Comparison of ENCODE assay signal across 18 mouse cellular contexts in the genomic region with DNA sequence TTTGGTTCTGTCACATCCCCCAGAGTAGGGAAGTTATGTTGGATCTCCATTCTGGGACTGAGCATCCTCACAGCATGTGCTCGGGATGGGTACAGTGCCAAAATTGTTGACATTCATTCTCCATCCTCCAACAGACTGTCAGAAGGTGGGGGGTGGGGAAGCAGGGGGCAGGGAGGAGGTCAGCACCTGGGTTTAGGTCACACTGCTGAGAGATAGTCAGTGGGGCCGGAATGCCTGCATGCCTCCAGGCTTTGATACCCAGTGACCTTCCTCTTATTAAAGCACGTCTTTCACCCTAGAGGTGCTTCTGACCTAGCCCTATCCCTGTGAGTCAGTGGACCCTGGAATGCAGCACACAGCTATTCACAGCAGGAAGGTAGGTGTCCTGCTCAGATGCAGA. TPM values are rescaled to one million over a fixed set of nuclear protein-coding genes. Genes with fewer than 3 reads are reported as not detected.
DNase-seq lines count a peak whose midpoint lies in the region; ATAC-seq and TF ChIP-seq lines count a peak whose summit lies in the region.
"Had no signal": no experiment of that assay in that cellular context is flagged by ENCODE, and none has a peak within 500 bp of the region (broad histone marks: within the 10 kb centered on the region; RNA-seq: fewer than 3 reads in every experiment).

No protein-coding gene starts in this region.

- no peaks in the 10 kb centered on the region for H3K27me3 ChIP-seq in hindbrain, embryonic 13.5 days
- H3K27me3 ChIP-seq in hindbrain, postnatal 0 days (ENCODE audit: insufficient read depth, low read length), result no peaks in the 10 kb centered on the region
- H3K27me3 ChIP-seq in liver, embryonic 15.5 days, result no peaks in the 10 kb centered on the region
- H3K27me3 ChIP-seq in liver, embryonic 11.5 days (replicated peaks; ENCODE audit: control insufficient read depth, insufficient read depth, low read length), result no peaks in the 10 kb centered on the region
- H3K27me3 ChIP-seq: embryonic facial prominence, embryonic 15.5 days; hindbrain, embryonic 15.5 days; liver, embryonic 13.5 days; neural tube, embryonic 12.5 days had no signal

- ATAC-seq in hindbrain, embryonic 13.5 days (ENCODE audit: low FRiP score), result peak; percentile 27; the same call in 1 of the 2 replicates
- ATAC-seq in hindbrain, postnatal 0 days, result no peak
- 0 out of 2 replicates have a peak, but pooled peaks have one; percentile 17 for ATAC-seq in liver, embryonic 15.5 days (ENCODE audit: insufficient read depth)
- ATAC-seq in liver, embryonic 11.5 days (replicated peaks; ENCODE audit: low FRiP score), result no peak; the same call in 1 of the 2 replicates

- peaks cover 47% of the 10 kb centered on the region for H3K36me3 ChIP-seq in hindbrain, embryonic 13.5 days
- peaks cover 39% of the 10 kb centered on the region for H3K36me3 ChIP-seq in hindbrain, postnatal 0 days (ENCODE audit: insufficient read depth, low read length)
- H3K36me3 ChIP-seq in liver, embryonic 15.5 days (replicated peaks), result peaks cover 28% of the 10 kb centered on the region
- H3K36me3 ChIP-seq in liver, embryonic 11.5 days (ENCODE audit: control insufficient read depth, insufficient read depth, low read length), result peaks cover 27% of the 10 kb centered on the region

- no peak overlapping the region for H3K9ac ChIP-seq in hindbrain, embryonic 13.5 days
- H3K9ac ChIP-seq in hindbrain, postnatal 0 days (replicated peaks; ENCODE audit: low read length), result no peak overlapping the region
- H3K9ac ChIP-seq in liver, embryonic 15.5 days, result no peak overlapping the region
- no peak overlapping the region for H3K9ac ChIP-seq in liver, embryonic 11.5 days (ENCODE audit: low read depth, low read length)
- H3K9ac ChIP-seq: embryonic facial prominence, embryonic 15.5 days; hindbrain, embryonic 15.5 days; liver, embryonic 13.5 days; neural tube, embryonic 12.5 days had no signal

- no peak overlapping the region for H3K4me3 ChIP-seq in hindbrain, embryonic 13.5 days
- no peak overlapping the region for H3K4me3 ChIP-seq in hindbrain, postnatal 0 days (ENCODE audit: low read length)
- H3K4me3 ChIP-seq in liver, embryonic 15.5 days (replicated peaks), result no peak overlapping the region
- no peak overlapping the region for H3K4me3 ChIP-seq in liver, embryonic 11.5 days (ENCODE audit: low read depth, low read length)
- H3K4me3 ChIP-seq: embryonic facial prominence, embryonic 15.5 days; forebrain, embryonic 10.5 days; hindbrain, embryonic 15.5 days; liver, embryonic 13.5 days; midbrain, embryonic 10.5 days; neural tube, embryonic 12.5 days had no signal

- no peaks in the 10 kb centered on the region for H3K9me3 ChIP-seq in hindbrain, embryonic 13.5 days
- no peaks in the 10 kb centered on the region for H3K9me3 ChIP-seq in hindbrain, postnatal 0 days (ENCODE audit: low read length)
- no peaks in the 10 kb centered on the region for H3K9me3 ChIP-seq in liver, embryonic 15.5 days (replicated peaks)
- no peaks in the 10 kb centered on the region for H3K9me3 ChIP-seq in liver, embryonic 11.5 days (ENCODE audit: control insufficient read depth, low read length)
- H3K9me3 ChIP-seq: embryonic facial prominence, embryonic 15.5 days; forebrain, embryonic 10.5 days; hindbrain, embryonic 15.5 days; liver, embryonic 13.5 days; midbrain, embryonic 10.5 days; neural tube, embryonic 12.5 days had no signal

- no peak for TF ChIP-seq CTCF in hindbrain, postnatal 0 days (IDR thresholded peaks at IDR 0.05; ENCODE audit: low read depth)

- no peaks in the 10 kb centered on the region; the same call in 1 of the 2 replicates for H3K4me1 ChIP-seq in hindbrain, embryonic 13.5 days (replicated peaks)
- no peaks in the 10 kb centered on the region for H3K4me1 ChIP-seq in hindbrain, postnatal 0 days (ENCODE audit: insufficient read depth, low read length)
- H3K4me1 ChIP-seq in liver, embryonic 15.5 days (replicated peaks), result peaks cover 12% of the 10 kb centered on the region
- peaks cover 12% of the 10 kb centered on the region; the same call in 1 of the 2 replicates for H3K4me1 ChIP-seq in liver, embryonic 11.5 days (replicated peaks; ENCODE audit: control insufficient read depth, insufficient read depth, low read length)
- H3K4me1 ChIP-seq: embryonic facial prominence, embryonic 15.5 days; midbrain, embryonic 10.5 days; neural tube, embryonic 12.5 days had no signal

- WGBS in hindbrain, embryonic 13.5 days, result 61% methylated on average over 3 of the region's 3 CpGs
- 67% methylated on average over 3 of the region's 3 CpGs for WGBS in hindbrain, postnatal 0 days
- WGBS in liver, embryonic 15.5 days (ENCODE audit: insufficient replicate concordance), result 23% methylated on average over 3 of the region's 3 CpGs
- WGBS in liver, embryonic 11.5 days, result 24% methylated on average over 3 of the region's 3 CpGs

- DNase-seq in embryo, embryonic 9.5 days (ENCODE audit: extremely low spot score), result peak; percentile 14
- DNase-seq in embryo, embryonic 11 days, result no peak
- DNase-seq in hindbrain, postnatal 0 days (ENCODE audit: low spot score), result no peak
- DNase-seq in liver, embryonic 11.5 days (ENCODE audit: low spot score), result no peak
- peak; percentile 72 for DNase-seq in Muller cell, postnatal 12 days (ENCODE audit: inconsistent ontology term)
- DNase-seq in gastrocnemius, postnatal 10 days, result no peak
- DNase-seq: cerebellum, adult 9-10 months; gastrocnemius, postnatal 36 days; layer of hippocampus, postnatal 36 days; liver, embryonic 13.5 days; right cerebral cortex, postnatal 25 days had no signal

- no peak overlapping the region for H3K27ac ChIP-seq in hindbrain, embryonic 13.5 days
- H3K27ac ChIP-seq in hindbrain, postnatal 0 days, result no peak overlapping the region
- H3K27ac ChIP-seq in liver, embryonic 15.5 days (replicated peaks), result no peak overlapping the region
- no peak overlapping the region for H3K27ac ChIP-seq in liver, embryonic 11.5 days (ENCODE audit: low read depth, low read length)
- H3K27ac ChIP-seq: embryonic facial prominence, embryonic 15.5 days; hindbrain, embryonic 15.5 days; liver, embryonic 13.5 days; neural tube, embryonic 12.5 days had no signal

- H3K4me2 ChIP-seq in hindbrain, embryonic 13.5 days, result no peak overlapping the region
- H3K4me2 ChIP-seq in hindbrain, postnatal 0 days (ENCODE audit: low read depth, low read length), result no peak overlapping the region
- H3K4me2 ChIP-seq in liver, embryonic 15.5 days, result no peak overlapping the region
- H3K4me2 ChIP-seq in liver, embryonic 11.5 days, result no peak overlapping the region
- H3K4me2 ChIP-seq: embryonic facial prominence, embryonic 15.5 days; hindbrain, embryonic 15.5 days; neural tube, embryonic 12.5 days had no signal

RNA-seq across cellular contexts. Expression of a gene that starts 0.3 kb away (rescaled TPM):
- polyA plus RNA-seq in hindbrain, embryonic 13.5 days (2015; fragmentation: Nextera tagmentation; extraction: Ambion mirVana), result 0.74 and 1.1 TPM in 2 replicates
- 0.93 and 1.3 TPM in 2 replicates for total RNA-seq in hindbrain, postnatal 0 days (2014; rRNA removed)
- 0.61 and 0.63 TPM in 2 replicates for polyA plus RNA-seq in hindbrain, postnatal 0 days (2015; fragmentation: Nextera tagmentation; extraction: Ambion mirVana)
- 0.18 and 0.31 TPM in 2 replicates for polyA plus RNA-seq in liver, embryonic 15.5 days (2015; fragmentation: Nextera tagmentation; extraction: Ambion mirVana)
- 0.94 and 1.1 TPM in 2 replicates for polyA plus RNA-seq in liver, embryonic 11.5 days (2014; fragmentation: Nextera tagmentation; extraction: Ambion mirVana)
- 1 to 10 TPM; 4.3 to 5.1 TPM for total RNA-seq in gastrocnemius, postnatal 10 days (2021)

RNA-seq across cellular contexts. Expression of a gene that starts 26.9 kb away (rescaled TPM):
- 21.5 and 23.3 TPM in 2 replicates for polyA plus RNA-seq in hindbrain, embryonic 13.5 days (2015; fragmentation: Nextera tagmentation; extraction: Ambion mirVana)
- 28.1 and 35.9 TPM in 2 replicates for total RNA-seq in hindbrain, postnatal 0 days (2014; rRNA removed)
- polyA plus RNA-seq in hindbrain, postnatal 0 days (2015; fragmentation: Nextera tagmentation; extraction: Ambion mirVana), result 15.1 and 15.4 TPM in 2 replicates
- 6.3 and 7.6 TPM in 2 replicates for polyA plus RNA-seq in liver, embryonic 15.5 days (2015; fragmentation: Nextera tagmentation; extraction: Ambion mirVana)
- 21.3 and 24.5 TPM in 2 replicates for polyA plus RNA-seq in liver, embryonic 11.5 days (2014; fragmentation: Nextera tagmentation; extraction: Ambion mirVana)
- 10 to 100 TPM; 10.2 to 15.7 TPM for total RNA-seq in gastrocnemius, postnatal 10 days (2021)

Comparison
In these comparisons a context has a peak if more than half of its experiments do, and no peak if none do; other contexts are left out.
1. DNase-seq: peak in embryo, embryonic 9.5 days (single experiment) and Muller cell, postnatal 12 days (single experiment); none in embryo, embryonic 11 days (single experiment), hindbrain, postnatal 0 days (single experiment), liver, embryonic 11.5 days (single experiment) and gastrocnemius, postnatal 10 days (single experiment).
2. ATAC-seq: peak in hindbrain, embryonic 13.5 days (single experiment) and liver, embryonic 15.5 days (single experiment); none in hindbrain, postnatal 0 days (single experiment) and liver, embryonic 11.5 days (single experiment).